Mouse (Mus musculus): ENCODE results near the gene Tymp. TPM values are rescaled to one million over a fixed set of nuclear protein-coding genes. Genes with fewer than 3 reads are reported as not detected.

Gene Tymp
- total and polyA plus RNA-seq, 2 experiments = 62.5 to 126 TPM

DNA sequence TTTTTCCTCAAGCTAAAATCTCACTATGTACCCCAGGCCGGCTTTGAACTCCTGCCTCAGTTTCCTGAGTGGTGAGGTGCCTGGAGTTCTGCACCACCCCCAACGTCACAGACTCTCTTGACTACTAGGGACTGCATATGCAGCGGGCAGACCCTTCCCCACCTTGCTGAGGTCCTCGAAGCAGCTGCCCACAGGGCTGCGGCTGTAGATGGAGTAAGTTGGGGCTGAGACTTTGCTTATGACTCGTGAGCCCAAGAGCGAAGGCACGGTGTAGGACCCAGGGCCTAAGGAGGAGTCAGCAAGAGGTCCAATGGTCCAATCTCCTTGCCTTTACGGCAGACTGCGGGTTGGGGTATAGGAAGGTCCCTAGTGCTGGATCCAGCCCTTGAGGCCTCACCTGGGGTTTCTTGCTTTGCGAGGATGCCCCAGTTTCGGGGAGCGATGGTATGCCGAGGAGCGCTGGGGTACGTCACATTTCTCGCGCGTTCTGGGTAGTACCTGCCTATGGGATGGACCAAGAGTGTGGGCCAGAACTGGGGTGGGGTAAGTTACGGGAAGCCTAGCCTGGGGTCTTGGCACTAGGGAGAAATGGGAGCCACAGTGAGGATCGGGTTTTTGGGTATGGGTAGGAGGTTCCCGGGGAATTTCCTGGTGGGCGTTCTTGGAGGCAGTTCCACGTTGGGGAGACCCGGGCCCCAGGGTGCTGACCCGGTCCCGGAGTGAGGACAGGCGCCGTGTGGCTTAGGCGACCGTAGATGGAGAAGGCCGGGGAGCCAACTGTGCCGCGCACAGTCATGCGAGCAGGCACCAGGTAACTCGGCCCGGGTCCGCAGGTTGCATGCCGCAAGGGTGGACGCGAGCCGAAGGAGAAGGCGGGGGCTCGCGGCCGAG is 1.3 kb upstream of the Tymp start:
- TF ChIP-seq POLR2A (IDR thresholded peaks at IDR 0.05; ENCODE audit: extremely low read depth, insufficient read depth, low read length) (no peak), CTCF (IDR thresholded peaks at IDR 0.05; ENCODE audit: low read depth, low read length) (no peak)
- Histone ChIP-seq H3K4me1 (ENCODE audit: control insufficient read depth, insufficient read depth, low read length) (peaks cover 14% of the 10 kb centered on the region), H3K4me3 (ENCODE audit: insufficient read depth, low read depth, low read length) (peak overlapping the region; percentile 50), H3K27me3 (ENCODE audit: control insufficient read depth, insufficient read depth, low read length) (no peaks in the 10 kb centered on the region), H3K79me2 (ENCODE audit: control insufficient read depth, insufficient read depth, low read length) (peaks cover 4% of the 10 kb centered on the region; the same call in 1 of the 2 replicates), H3K9ac (ENCODE audit: low read depth, low read length) (peak overlapping the region; percentile 53), H3K36me3 (ENCODE audit: control insufficient read depth, insufficient read depth, low read length) (no peaks in the 10 kb centered on the region), H3K27ac (replicated peaks; ENCODE audit: insufficient read depth, low read depth, low read length) (peak overlapping the region; percentile 90)
- WGBS = 24% methylated on average over 46 of the region's 46 CpGs
- peak; percentile 25 for DNase-seq (ENCODE audit: extremely low read depth, low read depth, low spot score)

- Histone ChIP-seq H3K27me3 (ENCODE audit: control insufficient read depth, insufficient read depth, low read length) (no peaks in the 10 kb centered on the region), H3K79me2 (ENCODE audit: control insufficient read depth, insufficient read depth, low read length) (peaks cover 4% of the 10 kb centered on the region; the same call in 1 of the 2 replicates), H3K36me3 (ENCODE audit: control insufficient read depth, insufficient read depth, low read length) (peaks cover under 1% of the 10 kb centered on the region; the same call in 1 of the 2 replicates), H3K27ac (replicated peaks; ENCODE audit: insufficient read depth, low read depth, low read length) (peak overlapping the region; percentile 90), H3K4me3 (ENCODE audit: insufficient read depth, low read depth, low read length) (peak overlapping the region; percentile 60), H3K4me1 (ENCODE audit: control insufficient read depth, insufficient read depth, low read length) (peaks cover 16% of the 10 kb centered on the region), H3K9ac (ENCODE audit: low read depth, low read length) (peak overlapping the region; percentile 75)
- TF ChIP-seq POLR2A (IDR thresholded peaks at IDR 0.05; ENCODE audit: extremely low read depth, insufficient read depth, low read length) (no peak), CTCF (IDR thresholded peaks at IDR 0.05; ENCODE audit: low read depth, low read length) (no peak)
- WGBS = 10% methylated on average over 18 of the region's 18 CpGs
- DNase-seq (ENCODE audit: extremely low read depth, low read depth, low spot score) = no peak
Measured at GRCm38 (mm10) chr15:89377362-89377761, 523 bp upstream of the Tymp start.

DNA sequence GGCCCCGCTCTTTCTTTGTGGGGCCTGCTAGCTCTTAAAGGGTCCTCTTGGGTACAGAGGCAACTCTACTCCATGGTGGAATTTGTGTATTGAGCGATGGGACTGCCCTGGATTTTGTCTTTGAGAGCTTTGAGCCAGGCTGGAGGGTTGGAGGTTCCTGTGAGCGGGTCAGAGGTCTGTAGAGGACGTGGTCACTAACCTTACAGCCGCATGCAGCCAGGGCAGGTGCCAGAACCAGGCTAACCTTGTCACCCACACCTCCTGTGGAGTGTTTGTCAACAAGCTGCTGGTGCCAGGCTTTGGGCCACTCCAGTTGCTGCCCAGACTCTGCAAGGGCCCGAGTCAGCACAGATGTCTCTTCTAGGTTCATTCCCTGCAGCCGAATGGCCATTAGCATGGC is 799 bp downstream of the Tymp start:
- DNase-seq (ENCODE audit: extremely low read depth, low read depth, low spot score) = peak; percentile 100
- H3K79me2 ChIP-seq (ENCODE audit: control insufficient read depth, insufficient read depth, low read length) = peaks cover 4% of the 10 kb centered on the region; the same call in 1 of the 2 replicates
- peak overlapping the region; percentile 75 for H3K9ac ChIP-seq (ENCODE audit: low read depth, low read length)
- peak overlapping the region; percentile 60 for H3K4me3 ChIP-seq (ENCODE audit: insufficient read depth, low read depth, low read length)
- peaks cover 16% of the 10 kb centered on the region for H3K4me1 ChIP-seq (ENCODE audit: control insufficient read depth, insufficient read depth, low read length)
- peaks cover 6% of the 10 kb centered on the region; the same call in 1 of the 2 replicates for H3K36me3 ChIP-seq (ENCODE audit: control insufficient read depth, insufficient read depth, low read length)
- TF ChIP-seq POLR2A (IDR thresholded peaks at IDR 0.05; ENCODE audit: extremely low read depth, insufficient read depth, low read length) (peak; percentile 43; the same call in 1 of the 2 replicates), CTCF (IDR thresholded peaks at IDR 0.05; ENCODE audit: low read depth, low read length) (no peak)
- WGBS = 36% methylated on average over 7 of the region's 7 CpGs
- no peaks in the 10 kb centered on the region for H3K27me3 ChIP-seq (ENCODE audit: control insufficient read depth, insufficient read depth, low read length)
- H3K27ac ChIP-seq (replicated peaks; ENCODE audit: insufficient read depth, low read depth, low read length) = peak overlapping the region; percentile 90

DNA sequence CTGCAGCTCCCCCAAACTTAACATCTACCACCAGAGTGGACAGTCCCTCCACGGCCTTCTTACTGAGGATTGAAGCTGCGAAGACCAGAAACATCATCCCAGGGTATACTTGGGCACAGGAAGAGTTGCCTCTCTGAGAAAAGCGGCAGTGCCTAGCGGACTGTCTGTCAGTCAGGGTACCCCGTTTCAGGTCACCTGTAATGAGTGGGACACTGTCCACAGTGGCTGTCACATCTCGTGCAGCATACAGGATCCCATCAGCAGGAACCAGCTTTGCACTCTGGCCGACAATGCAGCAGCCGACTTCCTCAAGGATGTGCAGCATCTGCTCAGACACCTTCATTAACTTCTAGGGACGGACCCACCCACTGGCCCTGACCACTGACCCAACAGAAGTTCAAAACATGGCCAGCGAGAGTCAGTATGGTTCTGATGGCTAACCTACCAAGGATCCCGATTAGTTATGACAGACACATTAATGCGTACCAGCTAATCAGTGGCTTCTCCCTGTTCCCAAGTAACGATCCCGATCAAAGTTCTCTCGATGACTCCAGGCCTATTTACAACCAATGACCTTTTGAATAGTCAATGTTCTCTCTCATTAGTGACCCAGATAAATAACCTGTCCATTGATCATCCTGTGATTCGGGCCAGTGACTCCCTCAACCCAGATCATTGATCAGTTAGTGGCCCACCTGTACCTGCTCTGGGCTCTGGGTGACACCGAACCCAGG is 1.9 kb downstream of the Tymp start:
- WGBS = 34% methylated on average over 17 of the region's 17 CpGs
- Histone ChIP-seq H3K4me3 (ENCODE audit: insufficient read depth, low read depth, low read length) (peak overlapping the region; percentile 67), H3K27ac (replicated peaks; ENCODE audit: insufficient read depth, low read depth, low read length) (peak overlapping the region; percentile 93), H3K27me3 (ENCODE audit: control insufficient read depth, insufficient read depth, low read length) (no peaks in the 10 kb centered on the region), H3K9ac (ENCODE audit: low read depth, low read length) (peak overlapping the region; percentile 88), H3K4me1 (ENCODE audit: control insufficient read depth, insufficient read depth, low read length) (peaks cover 16% of the 10 kb centered on the region), H3K36me3 (ENCODE audit: control insufficient read depth, insufficient read depth, low read length) (peaks cover 6% of the 10 kb centered on the region; the same call in 1 of the 2 replicates), H3K79me2 (ENCODE audit: control insufficient read depth, insufficient read depth, low read length) (peaks cover 4% of the 10 kb centered on the region; the same call in 1 of the 2 replicates)
- DNase-seq (ENCODE audit: extremely low read depth, low read depth, low spot score) = peak; percentile 100
- TF ChIP-seq POLR2A (IDR thresholded peaks at IDR 0.05; ENCODE audit: extremely low read depth, insufficient read depth, low read length) (no peak), CTCF (IDR thresholded peaks at IDR 0.05; ENCODE audit: low read depth, low read length) (no peak)

DNA sequence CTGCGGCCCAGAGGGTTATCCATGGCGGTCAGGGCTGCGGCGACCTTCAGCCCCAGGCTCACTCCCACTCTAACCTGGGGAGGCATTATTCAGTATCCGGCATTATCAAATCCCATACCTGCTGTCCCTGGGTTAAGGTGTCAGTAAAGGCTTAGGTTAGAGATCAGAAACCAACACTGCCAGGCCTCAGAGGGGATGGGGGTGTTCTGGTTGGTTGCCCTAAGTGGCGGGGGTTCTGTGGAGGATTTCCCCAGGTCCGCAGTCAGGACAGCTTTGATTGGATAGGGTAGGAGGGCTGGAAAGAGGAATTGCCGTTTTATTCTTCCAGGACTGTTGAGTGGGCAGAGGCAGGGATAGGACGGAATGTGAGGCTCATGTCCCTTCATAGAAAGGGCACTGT is 2.5 kb downstream of the Tymp start:
- peak; percentile 26 for DNase-seq (ENCODE audit: extremely low read depth, low read depth, low spot score)
- 22% methylated on average over 9 of the region's 9 CpGs for WGBS
- Histone ChIP-seq H3K79me2 (ENCODE audit: control insufficient read depth, insufficient read depth, low read length) (peaks cover 4% of the 10 kb centered on the region; the same call in 1 of the 2 replicates), H3K4me1 (ENCODE audit: control insufficient read depth, insufficient read depth, low read length) (peaks cover 16% of the 10 kb centered on the region), H3K4me3 (ENCODE audit: insufficient read depth, low read depth, low read length) (peak overlapping the region; percentile 67), H3K27ac (replicated peaks; ENCODE audit: insufficient read depth, low read depth, low read length) (peak overlapping the region; percentile 93), H3K9ac (ENCODE audit: low read depth, low read length) (peak overlapping the region; percentile 88), H3K36me3 (ENCODE audit: control insufficient read depth, insufficient read depth, low read length) (peaks cover 6% of the 10 kb centered on the region; the same call in 1 of the 2 replicates), H3K27me3 (ENCODE audit: control insufficient read depth, insufficient read depth, low read length) (no peaks in the 10 kb centered on the region)
- TF ChIP-seq POLR2A (IDR thresholded peaks at IDR 0.05; ENCODE audit: extremely low read depth, insufficient read depth, low read length) (no peak), CTCF (IDR thresholded peaks at IDR 0.05; ENCODE audit: low read depth, low read length) (no peak)
